Mouse (Mus musculus): Measurements from ENCODE around the gene Gm5935. TPM values are rescaled to one million over a fixed set of nuclear protein-coding genes. Genes with fewer than 3 reads are reported as not detected.

The Gm5935 gene
- not detected for polyA plus RNA-seq (2015; fragmentation: Illumina TruSeq; extraction: RNeasy Lipid Tissue Mini Kit (QIAGEN cat#74804); ENCODE audit: low read depth, low replicate concordance)

DNA sequence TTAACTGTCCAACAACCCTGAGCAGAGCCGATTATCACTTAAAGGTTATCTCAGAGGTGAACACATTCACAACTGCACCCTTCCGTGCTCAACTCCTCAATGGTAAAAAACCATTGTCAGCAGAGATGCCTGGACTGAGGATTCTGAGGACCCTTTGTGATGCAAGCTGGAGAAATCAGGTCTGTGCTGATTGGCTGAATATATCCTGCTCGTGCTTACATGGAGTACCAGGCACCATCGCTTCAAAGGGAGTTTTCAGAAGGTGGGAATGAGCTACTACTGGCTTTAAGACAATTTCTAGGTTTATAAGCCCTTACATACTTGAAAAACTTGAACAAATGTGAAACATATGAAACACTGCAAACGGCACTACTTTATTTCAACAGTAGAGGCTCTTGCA is at the start of gene Gm5935:
TSS of gene Gm5935 (minus strand) at position 101 of the 400 bp plus-strand sequence.

Other genes starting within 250 kb of the Gm5935 start
- not detected for gene Gm4297, start 200.3 kb downstream of the Gm5935 start, polyA plus RNA-seq (2015; fragmentation: Illumina TruSeq; extraction: RNeasy Lipid Tissue Mini Kit (QIAGEN cat#74804); ENCODE audit: low read depth, low replicate concordance)

Measured in brain, adult 10 weeks (tissue).